Mouse (Mus musculus) E14TG2a.4 (cell line): ENCODE data around the gene Slc5a3.

ENCODE experiments used
- H3K27me3 ChIP-seq: 2 replicates; pipeline ENCODE4 v1.6.1; 2014; ENCODE audit warnings: low read length, control low read depth; ENCODE audit not compliant: insufficient read depth
- H3K36me3 ChIP-seq: 2 replicates; pipeline ENCODE4 v1.6.1; 2014; ENCODE audit warnings: low read length, control low read depth; ENCODE audit not compliant: insufficient read depth
- H3K4me1 ChIP-seq: replicated peaks from 2 replicates; pipeline ENCODE4 v1.6.1; 2014; ENCODE audit warnings: low read depth, low read length, control low read depth
- H3K4me3 ChIP-seq: replicated peaks from 2 replicates; pipeline ENCODE4 v1.5.1; 2014; ENCODE audit warnings: mild to moderate bottlenecking, low read length
- H3K9me3 ChIP-seq: 2 replicates; pipeline ENCODE4 v1.6.1; 2014; ENCODE audit warnings: low read length, control low read depth
- CTCF ChIP-seq: conservative IDR thresholded peaks from 2 replicates; pipeline ENCODE4 v1.5.1; 2014; ENCODE audit warnings: low read length
- NANOG ChIP-seq: IDR thresholded peaks from 2 replicates; pipeline ENCODE4 v1.6.1; 2014; ENCODE audit warnings: borderline replicate concordance, low read length, mixed read lengths
- POU5F1 ChIP-seq: IDR thresholded peaks from 2 replicates; pipeline ENCODE4 v1.6.1; 2014; ENCODE audit warnings: low read length, borderline replicate concordance

Slc5a3 gene

DNA sequence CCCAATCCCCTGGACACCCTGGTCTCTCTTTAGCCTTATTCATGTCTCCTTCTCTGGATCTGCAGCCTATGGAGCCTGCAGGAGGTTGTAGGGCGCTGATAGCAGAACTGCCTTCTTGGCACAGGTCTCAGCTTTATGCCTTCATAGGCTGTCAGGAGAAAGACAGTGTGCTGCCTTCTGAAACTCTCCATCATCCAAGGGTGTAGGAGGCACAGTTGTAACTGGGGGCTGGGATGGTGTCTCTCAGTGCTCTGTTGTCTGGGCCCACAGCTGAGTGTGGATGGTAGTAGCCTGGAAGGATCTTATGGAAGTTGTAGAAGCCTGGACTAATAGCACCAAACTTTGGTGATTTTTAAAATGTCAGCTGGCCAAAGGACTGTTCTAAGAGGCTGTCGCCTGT is 46.8 kb downstream of the Slc5a3 start:
- no peaks in the 10 kb centered on the region for H3K9me3 ChIP-seq
- H3K27me3 ChIP-seq = no peaks in the 10 kb centered on the region
- H3K36me3 ChIP-seq = peaks cover 14% of the 10 kb centered on the region
- H3K4me3 ChIP-seq = no peak overlapping the region
- TF ChIP-seq CTCF (no peak), NANOG (no peak), POU5F1 (no peak)
- H3K4me1 ChIP-seq = peaks cover 60% of the 10 kb centered on the region

DNA sequence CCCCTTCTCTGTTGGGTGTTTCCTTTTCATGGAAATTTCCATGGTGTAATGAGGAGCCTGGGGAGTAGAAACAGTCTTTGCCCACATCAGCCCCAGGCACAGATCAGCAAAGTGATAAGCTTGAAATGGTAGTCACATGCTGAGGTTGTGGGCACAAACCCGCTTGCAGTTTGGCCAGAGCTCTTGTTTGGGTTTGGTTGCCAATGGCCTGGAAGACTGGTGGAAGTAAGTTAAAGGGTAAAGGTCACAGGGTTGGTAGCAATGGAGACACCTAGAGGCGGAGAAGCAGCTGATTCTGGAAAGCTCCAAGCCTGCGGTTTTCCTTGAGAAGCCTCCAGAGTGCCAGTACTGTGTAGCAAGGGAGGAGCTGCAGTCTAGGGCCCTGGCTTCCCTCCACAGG is 47.5 kb downstream of the Slc5a3 start:
- Histone ChIP-seq H3K4me3 (no peak overlapping the region), H3K9me3 (no peaks in the 10 kb centered on the region), H3K36me3 (peaks cover 10% of the 10 kb centered on the region), H3K4me1 (peaks cover 57% of the 10 kb centered on the region), H3K27me3 (no peaks in the 10 kb centered on the region)
- TF ChIP-seq POU5F1 (no peak), NANOG (no peak), CTCF (no peak)

DNA sequence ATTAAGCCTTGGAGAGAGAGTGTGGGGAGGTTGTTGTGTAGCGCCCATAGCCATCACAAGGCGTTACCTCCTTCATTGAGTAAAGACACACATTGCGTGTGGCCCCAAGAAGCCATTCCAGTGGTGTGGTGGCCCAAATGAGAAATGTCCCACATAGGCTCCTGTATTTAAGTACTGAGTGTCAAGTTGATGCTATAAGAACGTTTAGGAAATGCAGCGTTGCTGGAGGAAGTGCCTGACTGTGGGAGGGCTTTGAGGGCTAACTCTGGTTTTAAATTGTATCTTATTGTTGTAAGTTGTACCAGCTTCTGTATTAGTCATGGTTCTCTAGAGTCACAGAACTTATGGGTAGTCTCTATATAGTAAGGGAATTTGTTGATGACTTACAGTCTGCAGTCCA is 49.2 kb downstream of the Slc5a3 start:
- Histone ChIP-seq H3K27me3 (no peaks in the 10 kb centered on the region), H3K9me3 (no peaks in the 10 kb centered on the region), H3K4me1 (peaks cover 52% of the 10 kb centered on the region), H3K4me3 (no peak overlapping the region), H3K36me3 (peaks cover 11% of the 10 kb centered on the region)
- no peak for TF ChIP-seq CTCF
- TF ChIP-seq NANOG = no peak
- TF ChIP-seq POU5F1 = no peak

DNA sequence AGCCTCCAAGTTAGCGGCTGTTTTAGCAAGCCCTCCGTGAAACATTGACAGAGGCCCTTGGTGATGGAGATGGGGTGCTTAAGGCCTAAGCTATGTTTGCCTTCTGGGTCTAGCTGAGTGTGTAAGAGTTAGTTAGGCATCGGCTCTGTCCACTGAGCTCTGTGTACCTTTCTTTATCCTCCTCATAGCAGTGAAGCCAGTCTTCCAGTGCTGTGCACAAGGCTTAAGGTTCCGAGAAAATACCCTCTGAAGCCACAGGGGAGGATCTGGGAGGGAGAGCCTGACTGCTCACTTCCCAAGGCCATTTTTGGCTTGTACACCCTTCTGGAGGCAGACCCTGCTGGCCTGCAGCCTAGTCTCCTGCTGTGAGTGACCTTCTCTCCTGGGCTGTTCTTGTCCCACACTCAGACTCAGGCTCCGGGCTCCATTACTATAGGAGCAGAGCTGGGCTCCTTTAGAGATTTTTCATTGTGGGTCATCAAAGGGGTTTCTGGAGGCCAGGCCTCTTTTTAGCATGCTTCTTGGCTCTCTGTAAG is 56.7 kb downstream of the Slc5a3 start:
- Histone ChIP-seq H3K27me3 (peaks cover 4% of the 10 kb centered on the region; the same call in 1 of the 2 replicates), H3K36me3 (peaks cover 13% of the 10 kb centered on the region), H3K4me1 (peaks cover 38% of the 10 kb centered on the region), H3K4me3 (no peak overlapping the region), H3K9me3 (no peaks in the 10 kb centered on the region)
- TF ChIP-seq CTCF = no peak
- no peak for TF ChIP-seq POU5F1
- TF ChIP-seq NANOG = no peak

DNA sequence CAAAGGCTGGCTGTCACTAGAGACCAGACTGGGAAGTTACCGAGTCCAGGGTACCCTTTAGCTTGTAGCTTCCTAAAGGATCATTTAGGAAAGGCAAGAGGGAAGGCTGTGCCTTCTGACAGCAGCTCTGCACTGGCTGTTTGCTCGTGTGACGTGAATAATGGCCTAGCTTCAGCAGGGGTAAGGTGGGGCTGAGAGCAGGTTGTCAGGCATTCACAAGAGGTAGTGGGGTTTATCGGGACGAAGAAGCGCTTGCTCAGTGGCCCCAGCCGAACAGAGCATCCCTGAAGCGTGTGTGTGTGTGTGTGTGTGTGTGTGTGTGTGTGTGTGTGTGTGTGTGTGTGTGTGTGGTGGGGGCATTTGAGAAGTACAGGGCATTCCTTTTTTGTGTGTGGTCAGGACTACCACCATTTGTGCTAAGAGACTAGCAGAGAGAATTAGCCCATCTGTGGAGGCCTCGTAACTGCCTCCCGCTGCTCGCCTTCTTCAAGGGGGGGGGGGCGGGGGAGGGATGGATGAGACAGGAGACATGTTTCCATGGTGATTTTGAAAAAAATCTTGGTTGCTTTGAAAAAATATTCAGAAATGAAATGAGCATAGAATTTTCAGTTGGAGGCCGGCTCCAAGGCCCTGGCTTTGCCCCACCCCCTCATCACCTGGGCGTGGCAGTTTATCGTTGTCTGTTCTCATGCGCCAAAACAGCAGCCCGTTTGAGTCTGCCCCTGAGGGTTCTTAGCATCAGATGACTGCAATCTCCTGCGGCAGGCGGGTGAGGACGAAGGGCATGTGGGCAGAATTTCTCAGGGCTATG is 57.7 kb downstream of the Slc5a3 start:
- no peak for TF ChIP-seq POU5F1
- TF ChIP-seq NANOG = no peak
- no peak for TF ChIP-seq CTCF
- Histone ChIP-seq H3K36me3 (peaks cover 13% of the 10 kb centered on the region), H3K4me3 (no peak overlapping the region), H3K27me3 (peaks cover 13% of the 10 kb centered on the region), H3K9me3 (no peaks in the 10 kb centered on the region), H3K4me1 (peaks cover 44% of the 10 kb centered on the region)

DNA sequence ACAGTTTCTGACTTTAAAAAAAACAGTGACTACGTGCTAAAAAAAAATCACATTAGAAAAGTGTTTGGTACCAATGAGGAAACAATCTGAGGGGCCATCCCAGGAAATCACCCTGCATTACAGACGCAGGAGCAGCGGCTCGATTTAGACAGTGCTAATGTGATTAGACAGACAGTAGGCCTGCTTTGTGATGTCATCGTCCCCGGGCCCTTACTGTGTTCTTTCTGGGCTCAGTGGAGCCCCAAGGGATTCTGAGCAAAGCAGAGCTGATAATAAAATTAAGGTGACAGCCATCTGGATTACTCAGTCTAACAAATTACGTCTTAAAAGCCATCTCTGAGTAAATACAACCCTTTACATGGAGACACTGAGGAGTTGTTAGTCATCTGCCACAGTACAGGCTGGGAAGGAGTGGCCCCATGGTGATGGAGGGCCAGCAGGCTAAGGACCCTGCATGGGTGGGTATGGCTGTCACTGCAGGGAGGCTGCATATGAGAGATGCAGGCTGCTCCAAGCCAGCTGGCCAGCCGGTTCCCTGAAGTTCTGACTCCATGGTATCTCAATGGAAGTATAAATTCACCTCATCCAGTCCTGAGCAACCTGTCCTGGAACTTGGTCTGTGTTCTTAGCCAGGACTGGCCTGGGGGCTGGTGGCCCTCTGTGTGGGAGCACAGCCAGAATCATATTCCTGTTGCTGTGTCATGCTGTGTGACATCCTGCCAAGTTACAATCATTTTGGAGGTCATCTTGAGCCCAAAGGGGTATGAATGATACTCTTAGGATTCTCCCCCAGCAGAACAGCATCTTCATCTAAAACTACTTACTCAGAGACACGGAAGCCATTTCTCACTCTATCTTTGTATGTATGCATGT is 59.5 kb downstream of the Slc5a3 start:
- Histone ChIP-seq H3K36me3 (no peaks in the 10 kb centered on the region), H3K9me3 (no peaks in the 10 kb centered on the region), H3K4me3 (no peak overlapping the region), H3K4me1 (peaks cover 56% of the 10 kb centered on the region), H3K27me3 (peaks cover 13% of the 10 kb centered on the region)
- TF ChIP-seq NANOG = no peak
- no peak for TF ChIP-seq POU5F1
- TF ChIP-seq CTCF = no peak

DNA sequence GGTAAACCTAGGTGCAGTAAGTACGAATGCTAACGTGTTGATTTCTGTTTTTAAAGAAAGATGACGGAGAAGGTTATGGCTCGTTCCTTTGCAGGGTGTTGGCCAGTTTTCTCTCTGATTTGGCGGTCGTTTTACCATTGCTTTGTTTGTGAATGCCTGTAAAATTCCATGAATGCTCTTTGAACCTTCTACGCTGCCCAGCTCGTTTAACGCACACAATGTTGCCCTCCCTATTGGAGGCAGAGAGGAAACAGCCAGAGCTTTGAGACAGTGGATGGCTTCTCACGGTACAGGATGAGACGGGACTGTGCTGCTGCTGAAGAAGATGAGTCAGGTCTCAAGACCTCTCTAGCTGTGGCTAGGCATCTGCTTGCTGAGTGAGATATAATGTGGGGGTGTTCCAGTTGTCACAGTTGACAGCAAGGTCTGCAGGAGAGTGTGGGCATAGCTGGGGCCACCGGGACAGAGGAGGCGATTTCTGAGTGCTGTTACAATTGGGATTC is 60.9 kb downstream of the Slc5a3 start:
- TF ChIP-seq CTCF (no peak), POU5F1 (no peak), NANOG (no peak)
- no peaks in the 10 kb centered on the region for H3K9me3 ChIP-seq
- peaks cover 50% of the 10 kb centered on the region for H3K4me1 ChIP-seq
- no peak overlapping the region for H3K4me3 ChIP-seq
- H3K27me3 ChIP-seq = peaks cover 13% of the 10 kb centered on the region
- H3K36me3 ChIP-seq = no peaks in the 10 kb centered on the region

DNA sequence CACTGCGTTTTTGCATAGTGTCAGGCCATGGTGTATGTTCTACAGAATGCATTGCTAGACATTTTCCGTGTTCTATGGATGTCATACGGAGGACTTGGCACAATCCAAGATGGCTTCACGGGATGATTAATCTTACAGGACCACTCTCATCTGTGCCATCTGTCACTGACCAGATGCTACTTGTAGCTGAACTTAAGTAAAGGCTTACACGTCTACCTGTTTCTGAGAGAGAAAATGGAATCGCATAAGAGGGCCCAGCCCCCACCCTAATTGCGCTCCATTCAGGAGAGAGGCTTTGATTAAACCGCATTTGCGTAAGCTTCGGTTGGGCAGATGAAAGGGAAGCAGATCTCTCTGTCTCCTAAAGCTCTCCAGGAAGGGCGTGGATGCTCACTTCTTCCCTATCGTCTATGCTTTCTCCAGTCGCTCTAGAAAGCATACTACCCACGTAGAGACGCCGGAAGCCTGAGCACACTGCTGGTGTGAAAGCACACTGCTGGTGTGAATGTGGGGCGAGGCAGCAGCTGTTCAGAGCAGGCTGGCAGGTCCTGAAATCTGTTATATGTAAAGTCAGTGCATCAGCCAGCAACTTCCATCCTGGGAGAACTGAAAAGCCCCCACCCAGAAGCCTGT is 62.9 kb downstream of the Slc5a3 start:
- peaks cover 13% of the 10 kb centered on the region for H3K27me3 ChIP-seq
- no peaks in the 10 kb centered on the region for H3K36me3 ChIP-seq
- H3K9me3 ChIP-seq = no peaks in the 10 kb centered on the region
- peaks cover 31% of the 10 kb centered on the region for H3K4me1 ChIP-seq
- no peak overlapping the region for H3K4me3 ChIP-seq
- TF ChIP-seq CTCF (no peak), NANOG (no peak), POU5F1 (no peak; the same call in 1 of the 2 replicates)
